Mouse (Mus musculus) ovary, postnatal 10 days (tissue): ENCODE results near the gene Rgl1.

Experiments used
- DNase-seq: peaks from one replicate; pipeline ENCODE4 v3.0.0; 2022; ENCODE audit warnings: low spot score

Gene Rgl1

DNA sequence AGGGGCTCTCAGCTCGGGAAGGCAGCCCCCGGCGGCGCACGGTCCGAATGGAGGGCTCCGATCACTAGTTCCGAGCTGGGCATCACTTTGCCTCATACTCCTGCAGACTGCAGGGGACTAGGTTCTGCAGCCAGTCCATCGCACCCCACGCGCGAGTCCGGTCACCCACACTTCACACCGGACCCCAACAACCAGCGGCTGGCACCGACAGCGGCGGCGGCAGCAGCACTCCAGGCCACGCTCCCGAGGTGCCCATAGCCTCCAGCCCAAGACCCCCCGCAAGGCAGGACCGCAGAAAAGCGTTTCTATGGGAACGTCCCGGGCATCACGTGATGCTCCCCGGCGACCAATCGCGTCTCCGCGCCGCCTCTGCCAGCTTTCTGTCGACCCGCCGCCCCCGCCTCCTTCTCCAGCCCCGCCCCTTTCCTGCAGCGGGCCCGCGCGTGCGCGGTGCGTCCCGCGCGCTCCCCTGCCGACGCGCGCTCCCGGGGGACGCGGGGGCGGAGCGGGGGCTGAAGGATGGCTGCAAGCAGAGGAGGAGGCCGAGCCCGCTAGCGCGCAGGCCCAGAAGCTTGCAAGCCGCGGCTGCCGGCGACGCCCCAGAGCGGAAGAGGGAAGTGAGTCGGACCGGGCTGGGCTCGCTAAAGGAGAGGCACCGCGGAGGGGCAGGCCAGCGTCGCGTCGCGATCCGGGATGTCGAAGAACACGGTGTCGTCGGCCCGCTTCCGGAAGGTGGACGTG, at the start of gene Rgl1, which contains the start of gene Arpc5:
TSS of gene Rgl1 (minus strand) at position 320 of the 741 bp plus-strand sequence.
TSS of gene Arpc5 (plus strand) at position 511 of the 741 bp plus-strand sequence.
- DNase-seq: peak; percentile 84

DNA sequence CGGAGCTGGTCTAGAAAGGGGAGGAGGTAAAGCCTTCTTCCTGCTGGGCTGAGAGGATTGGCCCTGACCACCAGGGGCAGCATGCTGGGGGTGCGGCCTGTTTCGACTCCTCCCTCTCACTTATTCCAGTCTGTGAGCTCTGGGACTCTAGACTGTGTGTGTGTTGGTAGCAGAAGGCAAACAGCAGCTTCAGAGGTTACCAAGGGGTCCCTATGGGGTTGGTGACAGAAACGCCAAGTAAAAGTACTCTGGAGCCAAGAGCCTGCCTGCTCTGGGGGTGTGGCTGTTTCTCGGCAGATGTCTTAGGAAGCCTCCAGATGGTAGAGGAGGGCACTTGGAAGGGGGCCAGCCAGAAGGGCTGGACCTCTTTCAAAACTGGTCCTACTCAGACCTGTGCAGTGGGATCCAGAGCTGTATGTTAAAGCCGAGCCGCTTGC, 49.1 kb upstream of the Rgl1 start:
- DNase-seq: no peak

DNA sequence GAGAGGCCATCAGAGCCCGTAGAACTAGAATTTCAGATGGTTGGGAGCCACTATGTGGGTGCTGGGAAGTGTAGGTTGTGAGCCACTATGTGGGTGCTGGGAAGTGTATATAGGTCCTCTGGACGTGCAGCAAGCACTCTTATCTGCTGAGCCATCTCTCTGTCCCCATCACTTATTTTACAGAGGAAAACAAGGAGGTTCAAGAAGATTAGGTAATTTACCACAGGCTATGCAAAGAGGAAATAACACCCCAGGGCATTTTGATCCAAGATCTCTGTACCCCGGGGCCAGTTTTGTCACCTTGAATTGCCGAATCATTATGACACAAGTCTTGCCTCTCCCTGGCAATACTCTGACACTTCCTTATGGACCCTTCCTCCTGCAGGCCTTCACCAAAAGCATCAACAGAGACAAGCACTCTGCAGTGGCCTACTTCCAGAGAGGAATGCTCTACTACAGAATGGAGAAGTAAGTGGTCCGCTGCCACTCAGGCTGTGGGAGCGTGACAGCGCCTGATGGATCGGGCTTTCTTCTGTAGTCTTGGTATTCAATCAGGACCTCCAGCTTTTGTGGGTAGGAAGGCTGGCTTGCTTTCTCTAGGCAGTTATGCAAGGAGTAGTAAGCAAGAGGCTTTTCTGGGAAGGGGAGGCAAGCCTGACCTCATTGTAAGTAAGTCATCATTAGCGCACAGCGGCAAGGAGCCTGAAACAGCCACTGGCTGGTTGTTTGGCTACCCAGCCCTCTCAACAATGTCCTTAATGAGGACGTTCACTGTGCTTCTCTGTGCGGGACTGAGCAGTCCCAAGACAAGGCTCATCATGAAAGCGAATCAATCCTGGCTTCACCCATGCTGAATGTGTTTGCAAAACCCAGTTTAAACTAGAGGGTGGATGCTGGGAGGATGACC, 44.6 kb upstream of the Rgl1 start:
- no peak for DNase-seq

DNA sequence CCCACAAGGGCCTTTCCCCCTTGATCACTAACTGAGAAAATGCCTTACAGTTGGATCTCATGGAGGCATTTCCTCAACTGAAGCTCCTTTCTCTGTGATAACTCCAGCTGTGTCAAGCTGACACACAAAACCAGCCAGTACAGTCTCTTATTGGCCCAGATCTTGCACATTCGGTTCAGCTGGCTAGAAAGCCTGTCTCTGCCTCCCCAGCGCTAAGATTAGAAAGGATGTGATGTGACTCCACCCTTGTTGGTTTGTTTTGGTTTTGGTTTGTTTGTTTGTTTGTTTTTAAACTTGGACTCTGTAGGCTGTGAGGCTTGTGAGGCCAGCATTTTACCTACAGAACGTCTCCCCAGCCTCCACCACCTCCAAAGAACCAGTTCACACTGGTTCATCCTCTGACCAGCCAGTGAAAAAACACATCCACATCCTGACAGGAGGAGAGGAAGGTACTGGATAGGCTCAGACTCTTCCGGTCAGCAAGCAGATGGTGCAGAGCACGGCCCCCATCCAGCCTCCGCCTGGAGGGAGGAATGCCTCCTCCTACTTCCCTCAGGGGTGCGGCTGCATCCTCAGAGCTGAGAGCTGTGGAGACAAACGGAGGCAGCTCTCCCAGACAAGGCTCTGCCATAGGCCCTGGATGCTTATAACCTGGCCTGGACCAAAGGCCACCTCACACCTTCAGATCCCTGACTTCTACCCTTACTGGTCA, 43.5 kb upstream of the Rgl1 start:
- DNase-seq: no peak

DNA sequence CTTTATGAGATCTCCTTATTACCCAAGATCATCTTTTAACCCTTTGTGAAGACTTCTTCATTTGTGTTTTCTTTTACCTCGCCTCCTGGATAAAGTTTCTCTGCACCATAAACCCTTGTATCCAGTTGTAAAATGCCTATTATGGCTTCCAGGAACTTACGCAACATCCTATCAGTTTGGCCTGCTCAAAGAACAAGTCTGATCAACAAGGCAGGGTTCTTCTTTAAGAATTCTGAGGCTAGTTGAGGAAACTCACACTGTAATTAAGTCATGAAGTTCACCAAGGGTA, 42.2 kb upstream of the Rgl1 start:
- no peak for DNase-seq

DNA sequence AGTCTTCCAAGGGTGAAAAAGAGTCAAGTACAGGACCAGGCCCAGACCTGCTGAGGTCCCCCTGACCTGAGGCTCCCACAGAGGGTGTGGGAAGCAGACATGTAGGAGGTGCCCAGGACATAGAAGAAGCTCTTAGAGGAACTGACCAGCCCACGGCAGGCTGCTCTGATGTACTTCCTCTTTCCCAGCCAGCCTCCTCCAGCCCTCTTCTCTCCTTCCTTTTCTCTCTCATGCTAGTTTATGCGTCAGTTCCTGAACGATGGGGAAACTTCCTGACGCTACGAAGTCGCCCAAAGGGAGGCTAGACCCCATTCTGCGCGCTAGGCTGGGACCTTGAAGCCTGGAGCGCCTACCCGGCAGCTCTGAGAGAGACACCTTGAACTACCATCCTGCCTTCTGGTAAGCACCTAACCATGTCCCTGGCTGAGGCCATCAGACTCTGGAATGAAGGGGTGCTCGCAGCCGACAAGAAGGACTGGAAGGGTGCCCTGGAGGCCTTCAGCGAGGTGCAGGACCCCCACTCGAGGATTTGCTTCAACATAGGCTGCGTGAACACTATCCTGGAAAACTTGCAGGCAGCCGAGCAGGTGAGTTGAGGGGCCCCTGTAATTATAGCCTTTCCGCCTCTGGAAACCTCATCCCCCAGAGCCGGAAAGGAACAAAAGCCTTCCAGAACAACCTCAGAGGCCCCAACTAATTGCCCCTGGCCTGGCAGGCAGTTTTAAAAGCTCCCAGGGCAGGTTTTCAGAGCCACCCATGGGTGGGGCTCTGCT, 41.7 kb upstream of the Rgl1 start:
- no peak for DNase-seq

DNA sequence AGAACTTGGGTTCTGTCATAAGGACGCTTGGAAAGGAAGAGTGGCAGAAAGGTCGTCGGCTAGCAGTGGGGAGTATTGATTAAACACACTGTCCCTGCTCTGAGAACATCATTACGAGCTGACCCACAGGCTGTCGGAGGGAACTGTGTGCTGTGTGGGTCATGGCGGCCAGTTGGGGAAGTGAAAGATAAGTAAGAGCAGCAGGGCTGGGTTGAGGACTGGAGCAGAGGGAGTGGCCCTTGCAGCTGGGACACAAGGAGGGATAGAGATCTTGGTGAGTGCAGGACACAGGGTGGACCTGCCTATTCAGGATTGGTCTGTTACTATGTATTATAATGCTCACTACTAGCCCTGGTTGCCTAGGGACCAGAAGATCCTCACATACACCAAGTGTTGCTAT, 38.8 kb upstream of the Rgl1 start:
- no peak for DNase-seq

DNA sequence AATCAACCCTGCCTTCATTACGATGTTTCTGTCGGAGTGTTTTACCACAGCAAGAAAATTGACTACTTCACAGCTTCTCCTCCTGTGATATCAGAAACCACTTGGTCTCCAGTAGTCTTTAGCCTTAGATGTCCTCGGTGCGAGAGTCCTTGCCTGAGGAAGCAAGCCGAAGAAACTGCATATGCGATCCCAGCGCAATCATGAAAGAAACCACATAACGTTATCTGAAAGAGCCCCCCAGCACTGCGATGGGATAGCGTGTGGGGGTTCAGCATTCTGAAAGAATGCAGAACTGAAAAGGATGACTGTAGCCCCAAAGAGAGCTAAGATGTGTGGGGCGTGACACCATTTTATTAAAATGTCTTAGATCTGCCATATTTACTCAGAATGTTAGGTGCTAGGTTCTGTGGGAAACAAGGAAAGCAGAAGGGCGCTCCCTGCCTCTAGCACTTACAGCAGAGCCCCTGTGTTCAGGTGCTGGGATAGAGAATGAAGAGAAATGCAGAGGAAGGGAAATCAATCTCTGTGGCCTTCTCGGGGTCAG, 34.6 kb upstream of the Rgl1 start:
- DNase-seq: no peak

DNA sequence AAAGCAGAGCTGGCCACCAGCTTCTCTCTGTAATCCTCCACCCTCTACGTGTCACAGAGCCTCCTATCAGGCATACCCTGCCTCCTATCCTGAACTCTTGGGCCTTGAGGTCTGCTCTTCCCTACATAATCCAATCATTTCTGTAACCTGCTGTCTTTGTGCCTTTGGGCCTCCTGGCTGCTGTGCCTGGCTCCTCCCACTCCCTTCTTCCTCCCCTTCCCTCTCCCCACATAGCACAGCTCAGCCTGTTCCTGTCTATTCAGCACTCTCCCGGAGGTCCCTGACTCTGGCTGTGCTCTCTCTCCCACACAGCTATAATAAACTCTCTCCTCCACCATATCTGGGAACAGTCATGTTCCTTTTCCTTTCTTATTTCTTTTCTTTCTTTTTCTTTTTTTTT, 33.7 kb upstream of the Rgl1 start, which contains the start of gene Ncf2:
TSS of gene Ncf2 (plus strand) at position 298 of the 400 bp plus-strand sequence.
- DNase-seq: no peak

DNA sequence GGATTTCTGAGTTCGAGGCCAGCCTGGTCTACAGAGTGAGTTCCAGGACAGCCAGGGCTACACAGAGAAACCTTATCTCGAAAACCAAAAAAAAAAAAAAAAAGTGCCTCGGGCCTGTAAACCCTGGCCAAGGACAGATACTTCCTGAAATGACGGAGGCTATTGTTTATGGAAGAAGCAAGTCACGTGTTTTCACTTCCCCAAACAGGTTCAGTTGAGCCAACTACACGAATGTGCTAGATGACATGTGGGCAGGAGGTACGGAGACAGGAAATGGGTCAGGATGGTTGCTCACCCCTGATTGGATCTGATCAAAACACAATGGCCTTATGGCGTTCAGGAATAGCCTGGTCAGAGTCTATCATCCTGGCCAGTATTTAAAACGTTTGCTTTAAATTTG, 32.0 kb upstream of the Rgl1 start:
- no peak for DNase-seq

DNA sequence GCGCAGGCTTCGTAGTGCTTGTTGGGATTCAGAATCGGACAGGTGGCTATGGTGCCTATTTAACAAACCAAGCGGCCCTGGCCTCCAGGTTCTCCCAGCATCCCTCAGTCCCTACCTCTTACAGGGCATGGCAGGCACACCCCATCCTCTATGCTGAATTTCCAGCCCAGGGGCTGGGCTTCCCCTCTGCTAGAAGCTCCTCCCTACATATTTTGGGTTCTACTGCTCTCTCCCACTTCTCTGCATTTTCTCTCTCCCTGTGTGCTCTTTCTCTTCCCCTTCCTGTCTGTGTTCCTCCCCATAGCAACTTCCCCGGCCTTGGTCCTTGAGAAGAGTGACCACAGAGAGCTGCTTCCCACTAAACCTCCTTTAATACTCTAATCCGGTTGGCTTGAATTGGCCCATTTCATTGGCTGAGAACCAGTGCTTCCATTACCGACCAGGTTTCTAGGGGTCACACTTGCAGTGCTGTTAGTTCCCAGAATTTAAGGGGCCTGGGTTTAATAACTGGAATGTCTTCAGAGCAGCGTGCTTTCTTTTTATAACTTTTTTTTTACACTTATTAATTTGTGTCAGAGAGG, 30.6 kb upstream of the Rgl1 start:
- no peak for DNase-seq

DNA sequence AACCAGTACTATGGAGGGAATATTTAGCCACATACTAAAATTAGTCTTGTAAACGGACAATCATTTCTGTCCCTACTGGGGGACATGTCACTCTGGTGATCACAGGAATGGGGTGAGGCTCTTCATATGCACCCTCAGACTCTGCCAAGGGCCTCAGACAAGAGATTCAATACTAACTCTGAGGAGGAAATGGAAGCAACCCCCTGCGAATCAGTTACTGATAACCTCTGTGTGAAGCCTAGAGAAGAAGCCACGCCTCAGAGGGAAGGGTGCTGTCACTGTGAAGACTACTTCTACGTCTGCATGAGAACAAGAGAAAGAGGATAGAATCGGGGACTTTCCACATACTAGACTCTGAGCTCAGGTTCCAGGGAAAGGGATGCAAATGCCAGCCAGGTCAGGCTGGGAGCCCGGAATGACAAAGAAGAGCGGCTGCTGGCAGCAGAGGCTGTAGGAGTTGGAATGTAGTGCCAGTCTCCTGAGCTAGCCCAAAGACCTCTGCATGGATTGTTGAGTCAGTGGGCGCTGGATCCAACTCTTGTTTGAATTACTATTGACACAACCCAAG, 29.6 kb upstream of the Rgl1 start:
- no peak for DNase-seq

DNA sequence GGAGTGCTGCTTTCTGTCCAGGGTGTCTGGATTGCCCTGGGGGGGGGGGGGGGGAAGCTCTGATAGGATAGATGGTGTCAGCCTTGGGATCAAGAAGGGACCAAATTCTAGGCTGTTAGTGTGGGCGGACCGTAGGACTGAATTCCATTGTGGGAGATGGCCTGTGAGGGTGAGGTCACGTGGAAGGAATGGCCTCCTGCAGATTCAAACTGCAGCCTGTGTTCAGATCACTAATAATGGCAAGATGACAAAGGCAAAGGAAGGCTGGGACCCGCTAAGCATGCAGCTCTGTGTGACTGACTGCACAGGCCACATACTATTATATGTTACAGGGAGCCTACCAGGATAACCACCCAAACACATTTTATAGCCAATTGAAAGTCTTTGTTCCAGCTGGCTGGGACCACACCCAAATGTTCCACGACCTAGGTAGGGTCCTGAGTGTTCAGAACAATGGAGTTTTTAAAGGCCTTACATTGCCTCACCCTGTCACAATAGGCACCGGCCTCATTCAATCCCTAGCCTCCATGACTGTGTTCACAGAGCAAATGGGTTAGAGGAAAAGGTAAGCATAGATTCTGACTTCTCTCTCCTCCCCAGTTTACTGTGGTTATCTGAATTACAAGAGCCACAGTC, 27.5 kb upstream of the Rgl1 start:
- no peak for DNase-seq

DNA sequence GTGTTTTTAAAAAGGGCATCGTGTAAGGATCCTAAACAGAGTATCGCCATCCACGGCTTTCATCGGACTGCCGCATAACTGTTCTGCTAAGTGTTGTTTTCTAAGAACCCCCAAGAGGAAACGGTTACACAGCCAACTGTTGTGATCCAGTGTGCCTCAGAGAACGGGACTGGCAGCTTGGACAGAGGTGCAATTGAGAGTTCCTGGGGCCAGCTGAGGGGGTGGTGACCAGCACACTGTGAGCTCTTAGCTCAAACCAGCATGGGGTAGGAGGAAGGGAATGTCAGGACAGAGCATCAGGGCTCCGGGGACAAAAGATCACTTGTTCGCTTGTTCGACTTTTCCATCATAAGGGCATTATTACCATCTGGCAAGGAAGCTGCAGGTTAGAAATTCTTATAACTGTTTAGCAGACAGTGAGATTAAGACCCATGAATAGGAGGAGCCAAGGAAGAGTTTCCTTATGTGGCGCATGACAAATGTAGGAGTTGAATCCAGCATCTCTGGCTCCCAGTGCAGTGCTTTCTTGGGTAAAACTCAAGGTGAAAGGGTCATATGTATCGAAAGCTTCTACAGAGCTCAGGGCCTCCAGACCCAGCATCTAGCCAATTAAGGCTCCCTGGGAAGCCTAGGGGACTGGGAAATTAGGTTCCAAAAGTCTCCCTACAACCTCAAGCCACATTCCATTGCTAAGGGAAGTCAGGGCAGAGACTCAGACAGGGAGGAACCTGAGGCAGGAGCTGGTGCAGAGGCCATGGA, 26.8 kb upstream of the Rgl1 start:
- no peak for DNase-seq

DNA sequence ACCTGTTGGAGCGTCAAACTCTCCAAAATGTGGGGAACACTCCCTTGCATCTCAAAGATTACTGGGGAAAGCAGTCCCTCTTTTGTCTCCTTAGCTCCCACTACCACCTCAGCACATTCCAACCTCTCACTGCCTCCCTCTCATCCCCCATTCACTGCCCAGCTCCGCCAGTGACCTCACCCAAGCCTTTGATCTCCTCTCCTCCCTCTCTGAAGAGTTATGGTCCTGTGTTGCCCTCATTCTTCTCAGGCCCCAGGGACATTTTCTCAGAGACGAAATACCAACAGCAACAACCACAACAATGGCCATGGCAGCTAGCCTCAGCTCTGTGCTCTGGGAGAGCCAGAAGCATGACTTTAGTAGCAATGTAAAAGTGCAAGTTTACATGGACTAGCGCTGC, 25.1 kb upstream of the Rgl1 start:
- no peak for DNase-seq

DNA sequence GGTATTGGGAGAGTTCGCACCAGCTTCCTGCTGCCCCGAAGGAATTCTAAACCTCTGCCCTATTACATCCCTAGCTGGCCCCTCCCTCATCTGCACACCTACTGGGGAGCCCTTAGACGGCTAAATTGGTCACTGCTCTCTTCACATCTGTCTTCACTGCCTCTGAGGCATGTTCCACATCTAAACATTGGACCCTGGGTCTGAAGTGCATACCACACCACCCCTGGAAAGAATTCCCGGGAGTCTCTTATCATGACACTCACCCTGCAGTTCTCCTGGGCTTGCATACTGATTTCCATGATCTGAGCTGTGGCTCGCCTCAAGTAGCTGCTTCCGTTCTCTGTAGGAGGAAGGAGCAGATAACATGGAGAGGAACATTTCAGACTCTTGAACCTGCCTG, 24.7 kb upstream of the Rgl1 start:
- DNase-seq: no peak

DNA sequence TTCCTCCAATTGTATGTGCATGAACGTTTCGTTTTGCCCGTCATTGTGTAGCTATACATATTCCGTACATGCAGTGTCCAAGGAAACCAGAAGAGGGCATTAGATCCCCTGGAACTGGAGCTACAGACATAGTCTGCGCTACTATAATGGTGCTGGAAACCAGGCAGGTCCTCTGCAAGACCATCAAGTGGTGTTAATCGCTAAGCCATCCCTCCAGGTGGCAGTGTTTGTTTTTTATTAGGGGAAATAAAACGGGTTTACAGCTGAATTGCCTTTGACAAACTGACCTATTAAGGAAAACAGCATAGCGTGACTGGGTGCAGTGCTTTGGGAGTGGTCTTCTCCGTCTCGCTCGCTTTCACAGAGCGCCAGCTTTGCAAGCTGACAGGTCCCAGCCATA, 24.1 kb upstream of the Rgl1 start:
- no peak for DNase-seq

DNA sequence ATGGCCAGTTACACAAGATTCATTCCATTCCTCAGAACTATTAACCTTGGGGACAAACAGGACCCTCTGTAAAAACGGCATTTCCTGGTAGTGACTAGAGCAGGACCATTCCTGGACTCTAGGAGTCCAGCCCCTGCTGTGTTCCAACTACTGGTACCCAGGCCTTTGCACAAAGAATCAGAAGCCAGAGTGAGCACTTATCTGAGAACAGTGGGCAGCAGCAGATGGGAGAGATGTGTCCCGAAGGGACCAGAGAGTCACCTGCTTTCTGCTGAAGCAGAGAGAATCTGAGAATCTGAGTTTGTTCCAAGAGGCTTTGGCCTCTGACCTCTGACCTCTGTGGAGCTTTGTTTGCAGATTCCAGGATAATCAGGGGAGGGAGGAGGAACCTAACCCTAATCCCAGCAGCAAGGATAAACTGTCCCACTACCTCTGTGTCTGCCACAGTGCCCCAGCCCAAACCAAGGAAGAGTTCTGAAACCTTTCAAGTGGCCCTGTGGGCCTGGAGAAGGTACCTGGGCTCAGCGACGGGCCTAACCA, 22.0 kb upstream of the Rgl1 start:
- no peak for DNase-seq

DNA sequence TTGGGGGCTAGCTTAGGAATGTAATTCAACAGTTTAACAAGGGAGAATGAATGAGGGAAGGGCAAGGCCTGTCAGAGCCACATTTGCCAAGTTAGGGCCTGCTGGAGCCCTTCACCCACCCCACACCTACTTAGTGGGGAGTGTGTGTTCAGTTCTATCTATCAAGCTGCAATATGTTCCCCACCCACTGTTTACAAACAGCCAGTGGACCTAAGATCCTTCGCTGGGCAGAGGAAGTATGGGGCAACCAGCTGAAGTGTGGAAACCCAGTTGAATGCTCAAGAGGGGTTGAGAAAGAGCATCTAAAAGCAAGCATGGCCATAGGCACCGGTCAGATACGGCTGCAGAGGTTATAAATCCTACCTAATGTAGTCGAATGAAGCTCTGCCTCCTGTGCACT, 20.8 kb upstream of the Rgl1 start:
- DNase-seq: no peak
